Comparison of ENCODE assay signal across 21 mouse cellular contexts in genomic region chr1:126253934-126254333, GRCm38 (mm10).
A peak's percentile ranks its signal among the peaks of the same experiment; 100 is the strongest.
DNase-seq lines count a peak whose midpoint lies in the region; ATAC-seq and TF ChIP-seq lines count a peak whose summit lies in the region.
"Had no signal": no experiment of that assay in that cellular context is flagged by ENCODE, and none has a peak within 500 bp of the region (broad histone marks: within the 10 kb centered on the region; RNA-seq: fewer than 3 reads in every experiment).

No protein-coding gene starts in this region.

- TF ChIP-seq CTCF in layer of hippocampus, adult 2 months (conservative IDR thresholded peaks at IDR 0.05): no peak
- no peak for TF ChIP-seq CTCF in liver, postnatal 0 days (IDR thresholded peaks at IDR 0.05; ENCODE audit: low read depth)

- peak; percentile 98 for ATAC-seq in liver, postnatal 0 days
- no peak for ATAC-seq in liver, embryonic 12.5 days
- ATAC-seq: activated CD4-positive, CD25-positive, alpha-beta regulatory T cell, adult 4 months; CD4-positive, CD25-positive, alpha-beta regulatory T cell, adult 4 months; forebrain, embryonic 13.5 days; forebrain, embryonic 15.5 days; Patski had no signal

- 62% methylated on average over 7 of the region's 7 CpGs for WGBS in liver, postnatal 0 days (ENCODE audit: insufficient replicate concordance)
- WGBS in liver, embryonic 12.5 days (ENCODE audit: insufficient replicate concordance): 72% methylated on average over 7 of the region's 7 CpGs

- 0 out of 2 replicates have a peak overlapping the region, but pooled peaks have one; percentile 1 for H3K27ac ChIP-seq in layer of hippocampus, adult 2 months
- H3K27ac ChIP-seq in liver, postnatal 0 days (ENCODE audit: low read depth): peak overlapping the region; percentile 57; the same call in 1 of the 2 replicates
- H3K27ac ChIP-seq in liver, embryonic 12.5 days: no peak overlapping the region
- H3K27ac ChIP-seq: embryonic facial prominence, embryonic 10.5 days; embryonic facial prominence, embryonic 12.5 days; forebrain, embryonic 13.5 days; forebrain, embryonic 15.5 days had no signal

- intact Hi-C loops in heart, postnatal 10 days (cut with DNase I): no loop called here

- H3K36me3 ChIP-seq in liver, postnatal 0 days (replicated peaks; ENCODE audit: insufficient read depth, low read length): no peaks in the 10 kb centered on the region
- no peaks in the 10 kb centered on the region for H3K36me3 ChIP-seq in liver, embryonic 12.5 days
- H3K36me3 ChIP-seq: embryonic facial prominence, embryonic 10.5 days; embryonic facial prominence, embryonic 12.5 days; G1E had no signal

- no peak overlapping the region for H3K4me3 ChIP-seq in layer of hippocampus, adult 2 months
- H3K4me3 ChIP-seq in liver, postnatal 0 days (ENCODE audit: low read depth, low read length): no peak overlapping the region
- H3K4me3 ChIP-seq in liver, embryonic 12.5 days: no peak overlapping the region
- H3K4me3 ChIP-seq: embryonic facial prominence, embryonic 10.5 days; embryonic facial prominence, embryonic 12.5 days; forebrain, embryonic 13.5 days; forebrain, embryonic 15.5 days had no signal

- no peaks in the 10 kb centered on the region for H3K27me3 ChIP-seq in liver, postnatal 0 days (ENCODE audit: insufficient read depth, low read length)
- H3K27me3 ChIP-seq in liver, embryonic 12.5 days (replicated peaks): no peaks in the 10 kb centered on the region
- H3K27me3 ChIP-seq: CH12.LX; embryonic facial prominence, embryonic 12.5 days; forebrain, embryonic 13.5 days; forebrain, embryonic 15.5 days; Patski had no signal

- H3K9me3 ChIP-seq in liver, postnatal 0 days (ENCODE audit: low read length): no peaks in the 10 kb centered on the region
- no peaks in the 10 kb centered on the region for H3K9me3 ChIP-seq in liver, embryonic 12.5 days (replicated peaks)
- H3K9me3 ChIP-seq: embryonic facial prominence, embryonic 10.5 days; embryonic facial prominence, embryonic 12.5 days; forebrain, embryonic 13.5 days; forebrain, embryonic 15.5 days had no signal

- H3K4me1 ChIP-seq in liver, postnatal 0 days (ENCODE audit: insufficient read depth): no peaks in the 10 kb centered on the region
- H3K4me1 ChIP-seq in liver, embryonic 12.5 days: no peaks in the 10 kb centered on the region
- H3K4me1 ChIP-seq: embryonic facial prominence, embryonic 10.5 days; embryonic facial prominence, embryonic 12.5 days; forebrain, embryonic 13.5 days; forebrain, embryonic 15.5 days had no signal

- peak; percentile 61 for DNase-seq in heart, adult 11 months
- no peak for DNase-seq in heart, postnatal 10 days
- no peak for DNase-seq in layer of hippocampus, adult 2 months (ENCODE audit: low spot score in 2 of 2)
- no peak for DNase-seq in layer of hippocampus, postnatal 10 days (ENCODE audit: low spot score in 2 of 2)
- peak; percentile 43 for DNase-seq in liver, postnatal 0 days
- DNase-seq: adrenal gland, adult 8-10 months; adrenal gland, postnatal 14 days; adrenal gland, postnatal 36 days; B cell, adult 2 months; cerebellum, adult 11-12 months; cerebellum, postnatal 25 days had no signal

- no peak overlapping the region for H3K9ac ChIP-seq in liver, postnatal 0 days (replicated peaks)
- no peak overlapping the region for H3K9ac ChIP-seq in liver, embryonic 12.5 days
- H3K9ac ChIP-seq: embryonic facial prominence, embryonic 12.5 days; forebrain, embryonic 13.5 days; forebrain, embryonic 15.5 days had no signal

- H3K4me2 ChIP-seq in liver, postnatal 0 days (ENCODE audit: low read depth, low read length): no peak overlapping the region
- H3K4me2 ChIP-seq in liver, embryonic 12.5 days: no peak overlapping the region
- H3K4me2 ChIP-seq: embryonic facial prominence, embryonic 12.5 days; forebrain, embryonic 13.5 days; forebrain, embryonic 15.5 days had no signal

- no peak; the same call in 1 of the 2 replicates for TF ChIP-seq EP300 in liver, postnatal 0 days (IDR thresholded peaks at IDR 0.05; ENCODE audit: low read depth)

Comparison
In these comparisons a context has a peak if more than half of its experiments do, and no peak if none do; other contexts are left out.
1. DNase-seq: peak in heart, adult 11 months (single experiment) and liver, postnatal 0 days (single experiment); none in heart, postnatal 10 days (0 of 2), layer of hippocampus, adult 2 months (0 of 2) and layer of hippocampus, postnatal 10 days (0 of 2).